Mouse (Mus musculus) thymus, postnatal 4 days (tissue): ENCODE measurements around the gene Tfr2.

ENCODE experiments used
- DNase-seq: peaks from one replicate; pipeline ENCODE4 v3.0.0; 2021

Tfr2 gene

GRCm38 (mm10) chr5:137539291-137539801 is 30.3 kb upstream of the Tfr2 start:
- DNase-seq = no peak

GRCm38 (mm10) chr5:137540991-137541390 is 28.6 kb upstream of the Tfr2 start:
- DNase-seq = no peak

GRCm38 (mm10) chr5:137541768-137542540 is 27.7 kb upstream of the Tfr2 start:
- no peak for DNase-seq

- DNase-seq = no peak
These were observed 24.7 kb upstream of the Tfr2 start for GRCm38 (mm10) chr5:137544926-137545325.

- no peak for DNase-seq
These were observed 24.0 kb upstream of the Tfr2 start for GRCm38 (mm10) chr5:137545596-137545995.

GRCm38 (mm10) chr5:137549840-137550239 is 19.8 kb upstream of the Tfr2 start:
- no peak for DNase-seq

- DNase-seq = peak; percentile 69
These were observed 18.5 kb upstream of the Tfr2 start for GRCm38 (mm10) chr5:137551119-137551518.

- DNase-seq = no peak
These were observed 16.6 kb upstream of the Tfr2 start for GRCm38 (mm10) chr5:137553000-137553399.

- peak; percentile 84 for DNase-seq
These were observed 16.2 kb upstream of the Tfr2 start, which contains the start of gene Actl6b for GRCm38 (mm10) chr5:137553411-137553837. Actl6b (plus strand) TSS chr5:137553517.

GRCm38 (mm10) chr5:137553898-137554297 is 15.7 kb upstream of the Tfr2 start:
- no peak for DNase-seq

- no peak for DNase-seq
These were observed 8.1 kb upstream of the Tfr2 start for GRCm38 (mm10) chr5:137561556-137561955.

- no peak for DNase-seq
These were observed 6.7 kb upstream of the Tfr2 start for GRCm38 (mm10) chr5:137562965-137563364.

GRCm38 (mm10) chr5:137565744-137566143 is 3.9 kb upstream of the Tfr2 start:
- no peak for DNase-seq

GRCm38 (mm10) chr5:137566416-137566815 is 3.2 kb upstream of the Tfr2 start:
- no peak for DNase-seq

GRCm38 (mm10) chr5:137568223-137568798 is 1.3 kb upstream of the Tfr2 start:
- DNase-seq = no peak

- DNase-seq = no peak
These were observed 609 bp upstream of the Tfr2 start for GRCm38 (mm10) chr5:137569031-137569430.

GRCm38 (mm10) chr5:137570181-137570580 is 541 bp downstream of the Tfr2 start:
- DNase-seq = no peak

GRCm38 (mm10) chr5:137570691-137571586 is 1.3 kb downstream of the Tfr2 start:
- peak; percentile 23 for DNase-seq

- DNase-seq = no peak
These were observed 4.8 kb downstream of the Tfr2 start for GRCm38 (mm10) chr5:137574470-137574901.

GRCm38 (mm10) chr5:137580246-137580645 is 10.6 kb downstream of the Tfr2 start:
- DNase-seq = no peak

- DNase-seq = no peak
These were observed 13.1 kb downstream of the Tfr2 start for GRCm38 (mm10) chr5:137582702-137583101.

GRCm38 (mm10) chr5:137583670-137584169 is 14.1 kb downstream of the Tfr2 start:
- peak; percentile 65 for DNase-seq

- DNase-seq = peak; percentile 85
These were observed 15.3 kb downstream of the Tfr2 start for GRCm38 (mm10) chr5:137584976-137585375.
